Mouse (Mus musculus): Measurements from ENCODE around the gene Cd209f. TPM values are rescaled to one million over a fixed set of nuclear protein-coding genes. Genes with fewer than 3 reads are reported as not detected.
"Not testable (repeated sequence)": the region's sequence is repeated elsewhere in the genome, so short reads cannot be mapped to it uniquely, and the experiment has no call there.

Gene Cd209f
- polyA plus RNA-seq (2015; fragmentation: Nextera tagmentation; extraction: Ambion mirVana), result 0.12 TPM in 1 of 2 replicates, not detected in the other

GRCm38 (mm10) chr8:4105735-4106134, at the start of gene Cd209f:
Gene Cd209f, minus strand, starts transcription at chr8:4105835.
- not testable (repeated sequence) for H3K4me3 ChIP-seq (ENCODE audit: low read length); ATAC-seq (replicated peaks; ENCODE audit: extremely low read depth, insufficient read depth, low FRiP score); H3K9me3 ChIP-seq (replicated peaks; ENCODE audit: control insufficient read depth, low read length); H3K27me3 ChIP-seq (ENCODE audit: control insufficient read depth, insufficient read depth, low read length); H3K9ac ChIP-seq (ENCODE audit: low read length); H3K4me1 ChIP-seq (ENCODE audit: control insufficient read depth, insufficient read depth, low read length); H3K27ac ChIP-seq (ENCODE audit: low read length); H3K4me2 ChIP-seq (ENCODE audit: low read depth, low read length); H3K36me3 ChIP-seq (ENCODE audit: control insufficient read depth, insufficient read depth)
- 80% methylated on average over 1 of the region's 2 CpGs for WGBS

DNA sequence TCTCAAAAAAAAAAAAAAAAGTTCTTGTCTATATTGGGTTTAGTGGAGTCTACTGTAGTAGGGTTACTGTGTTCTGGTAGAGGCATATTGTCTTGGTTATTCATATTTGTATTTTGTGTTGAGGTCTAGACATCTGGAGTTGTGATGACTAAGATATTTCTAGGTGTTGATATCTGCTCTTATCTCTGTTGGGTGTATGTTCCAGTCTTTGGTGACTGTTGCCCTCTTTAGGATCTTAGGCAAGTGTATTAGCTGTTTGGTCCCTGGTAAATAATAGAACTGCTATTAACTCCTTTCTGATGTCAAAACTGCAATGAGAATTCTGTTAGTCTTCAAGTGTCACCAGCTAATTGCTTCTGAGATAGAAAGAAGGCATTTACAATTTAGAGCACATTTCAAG, 49.2 kb upstream of the Cd209f start:
- Histone ChIP-seq H3K27me3 (ENCODE audit: control insufficient read depth, insufficient read depth, low read length) (no peaks in the 10 kb centered on the region), H3K4me2 (ENCODE audit: low read depth, low read length) (no peak overlapping the region), H3K27ac (ENCODE audit: low read length) (no peak overlapping the region), H3K9me3 (replicated peaks; ENCODE audit: control insufficient read depth, low read length) (no peaks in the 10 kb centered on the region; the same call in 1 of the 2 replicates), H3K36me3 (ENCODE audit: control insufficient read depth, insufficient read depth) (no peaks in the 10 kb centered on the region), H3K4me1 (ENCODE audit: control insufficient read depth, insufficient read depth, low read length) (no peaks in the 10 kb centered on the region), H3K9ac (ENCODE audit: low read length) (no peak overlapping the region), H3K4me3 (ENCODE audit: low read length) (no peak overlapping the region)
- no peak for ATAC-seq (replicated peaks; ENCODE audit: extremely low read depth, insufficient read depth, low FRiP score)

DNA sequence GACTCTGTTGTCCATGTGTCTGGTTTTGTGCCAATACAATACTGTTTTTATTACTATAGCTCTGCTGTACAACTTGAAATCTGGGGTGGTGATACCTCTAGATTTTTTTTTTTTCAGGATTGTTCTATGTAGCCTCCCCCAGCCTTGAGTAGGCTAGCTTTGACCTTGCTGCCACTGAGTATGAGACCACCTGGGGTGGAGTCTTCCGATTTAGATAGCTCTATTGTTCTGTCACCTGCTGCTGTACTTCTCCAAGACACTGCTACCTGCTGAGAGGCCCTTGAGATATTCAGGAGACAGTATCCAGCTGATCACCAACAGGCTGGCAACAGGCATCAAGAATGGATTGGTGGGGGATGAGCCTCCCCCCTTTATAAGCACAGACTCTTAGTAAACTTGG, 41.6 kb upstream of the Cd209f start:
- no peak overlapping the region for H3K27ac ChIP-seq (ENCODE audit: low read length)
- H3K4me1 ChIP-seq (ENCODE audit: control insufficient read depth, insufficient read depth, low read length), result no peaks in the 10 kb centered on the region
- H3K36me3 ChIP-seq (ENCODE audit: control insufficient read depth, insufficient read depth), result no peaks in the 10 kb centered on the region
- no peak overlapping the region for H3K4me2 ChIP-seq (ENCODE audit: low read depth, low read length)
- H3K9ac ChIP-seq (ENCODE audit: low read length), result no peak overlapping the region
- H3K9me3 ChIP-seq (replicated peaks; ENCODE audit: control insufficient read depth, low read length), result peaks cover 2% of the 10 kb centered on the region; the same call in 1 of the 2 replicates
- ATAC-seq (replicated peaks; ENCODE audit: extremely low read depth, insufficient read depth, low FRiP score), result no peak
- WGBS, result 21% methylated on average over 1 of the region's 1 CpGs
- no peaks in the 10 kb centered on the region for H3K27me3 ChIP-seq (ENCODE audit: control insufficient read depth, insufficient read depth, low read length)
- H3K4me3 ChIP-seq (ENCODE audit: low read length), result no peak overlapping the region

DNA sequence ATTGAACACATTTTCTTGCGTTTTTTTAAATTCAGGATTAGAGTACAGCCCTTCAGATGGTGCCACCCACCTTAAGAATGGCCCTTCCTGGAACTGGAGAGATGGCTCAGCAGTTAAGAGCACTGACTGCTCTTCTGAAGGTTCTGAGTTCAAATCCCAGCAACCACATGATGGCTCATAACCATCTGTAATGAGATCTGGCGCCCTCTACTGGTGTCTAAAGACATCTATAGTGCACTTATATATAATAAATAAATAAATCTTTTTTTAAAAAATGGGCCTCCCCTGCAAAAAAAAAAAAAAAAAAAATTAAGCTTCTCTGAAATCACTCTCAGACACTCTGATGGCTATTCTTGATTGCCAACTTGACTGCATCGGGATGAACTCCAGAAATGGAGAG, 36.1 kb upstream of the Cd209f start:
- no peak overlapping the region for H3K4me2 ChIP-seq (ENCODE audit: low read depth, low read length)
- ATAC-seq (replicated peaks; ENCODE audit: extremely low read depth, insufficient read depth, low FRiP score), result no peak
- H3K36me3 ChIP-seq (ENCODE audit: control insufficient read depth, insufficient read depth), result no peaks in the 10 kb centered on the region
- 0 out of 2 replicates have a peak, but pooled peaks cover 2% of the 10 kb centered on the region for H3K27me3 ChIP-seq (ENCODE audit: control insufficient read depth, insufficient read depth, low read length)
- no peak overlapping the region for H3K9ac ChIP-seq (ENCODE audit: low read length)
- no peak overlapping the region for H3K4me3 ChIP-seq (ENCODE audit: low read length)
- 52% methylated on average over 3 of the region's 3 CpGs for WGBS
- H3K9me3 ChIP-seq (replicated peaks; ENCODE audit: control insufficient read depth, low read length), result no peaks in the 10 kb centered on the region
- no peak overlapping the region for H3K27ac ChIP-seq (ENCODE audit: low read length)
- no peaks in the 10 kb centered on the region; the same call in 1 of the 2 replicates for H3K4me1 ChIP-seq (ENCODE audit: control insufficient read depth, insufficient read depth, low read length)

- no peak overlapping the region for H3K4me3 ChIP-seq (ENCODE audit: low read length)
- H3K9me3 ChIP-seq (replicated peaks; ENCODE audit: control insufficient read depth, low read length), result no peaks in the 10 kb centered on the region
- ATAC-seq (replicated peaks; ENCODE audit: extremely low read depth, insufficient read depth, low FRiP score), result no peak
- no peaks in the 10 kb centered on the region for H3K36me3 ChIP-seq (ENCODE audit: control insufficient read depth, insufficient read depth)
- H3K9ac ChIP-seq (ENCODE audit: low read length), result no peak overlapping the region
- no peak overlapping the region for H3K4me2 ChIP-seq (ENCODE audit: low read depth, low read length)
- 8% methylated on average over 12 of the region's 12 CpGs for WGBS
- 0 out of 2 replicates have a peak, but pooled peaks cover 2% of the 10 kb centered on the region for H3K27me3 ChIP-seq (ENCODE audit: control insufficient read depth, insufficient read depth, low read length)
- H3K4me1 ChIP-seq (ENCODE audit: control insufficient read depth, insufficient read depth, low read length), result no peaks in the 10 kb centered on the region; the same call in 1 of the 2 replicates
- no peak overlapping the region for H3K27ac ChIP-seq (ENCODE audit: low read length)
Observed at GRCm38 (mm10) chr8:4139660-4140646, 34.3 kb upstream of the Cd209f start.

GRCm38 (mm10) chr8:4133798-4134197, 28.2 kb upstream of the Cd209f start, which contains the start of gene Cd209g:
Gene Cd209g, plus strand, starts transcription at chr8:4134098.
- Histone ChIP-seq H3K4me2 (ENCODE audit: low read depth, low read length) (no peak within 1 kb of the TSS), H3K27me3 (ENCODE audit: control insufficient read depth, insufficient read depth, low read length) (0 out of 2 replicates have a peak, but pooled peaks cover 2% of the 10 kb centered on the region), H3K4me3 (ENCODE audit: low read length) (no peak within 1 kb of the TSS), H3K4me1 (ENCODE audit: control insufficient read depth, insufficient read depth, low read length) (no peaks in the 10 kb centered on the region), H3K36me3 (ENCODE audit: control insufficient read depth, insufficient read depth) (no peaks in the 10 kb centered on the region), H3K9me3 (replicated peaks; ENCODE audit: control insufficient read depth, low read length) (no peaks in the 10 kb centered on the region), H3K27ac (ENCODE audit: low read length) (no peak within 1 kb of the TSS), H3K9ac (ENCODE audit: low read length) (no peak within 1 kb of the TSS)
- 89% methylated on average over 10 of the region's 10 CpGs for WGBS
- no peak for ATAC-seq (replicated peaks; ENCODE audit: extremely low read depth, insufficient read depth, low FRiP score)

DNA sequence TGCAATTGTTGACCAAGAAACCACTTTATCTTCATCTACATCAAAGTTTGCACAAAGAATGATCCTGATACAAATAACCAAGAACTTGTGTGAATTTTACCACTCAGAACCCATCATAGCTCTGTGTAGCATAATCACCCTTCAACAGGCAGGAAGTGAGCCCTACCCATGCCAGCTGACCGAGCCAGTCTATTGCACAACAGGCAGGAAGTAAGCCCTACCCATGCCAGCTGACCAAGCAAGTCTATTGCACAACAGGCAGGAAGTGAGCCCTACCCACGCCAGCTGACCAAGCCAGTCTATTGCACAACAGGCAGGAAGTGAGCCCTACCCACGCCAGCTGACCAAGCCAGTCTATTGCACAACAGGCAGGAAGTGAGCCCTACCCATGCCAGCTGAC, 17.1 kb downstream of the Cd209f start:
- not testable (repeated sequence) for H3K27me3 ChIP-seq (ENCODE audit: control insufficient read depth, insufficient read depth, low read length); H3K9ac ChIP-seq (ENCODE audit: low read length); H3K9me3 ChIP-seq (replicated peaks; ENCODE audit: control insufficient read depth, low read length); H3K4me1 ChIP-seq (ENCODE audit: control insufficient read depth, insufficient read depth, low read length); H3K4me2 ChIP-seq (ENCODE audit: low read depth, low read length); H3K27ac ChIP-seq (ENCODE audit: low read length); ATAC-seq (replicated peaks; ENCODE audit: extremely low read depth, insufficient read depth, low FRiP score); H3K4me3 ChIP-seq (ENCODE audit: low read length); H3K36me3 ChIP-seq (ENCODE audit: control insufficient read depth, insufficient read depth)
- 76% methylated on average over 3 of the region's 3 CpGs for WGBS

GRCm38 (mm10) chr8:4087180-4087722, 18.4 kb downstream of the Cd209f start:
- H3K27me3 ChIP-seq (ENCODE audit: control insufficient read depth, insufficient read depth, low read length); H3K27ac ChIP-seq (ENCODE audit: low read length); H3K4me2 ChIP-seq (ENCODE audit: low read depth, low read length); H3K36me3 ChIP-seq (ENCODE audit: control insufficient read depth, insufficient read depth); ATAC-seq (replicated peaks; ENCODE audit: extremely low read depth, insufficient read depth, low FRiP score); H3K9me3 ChIP-seq (replicated peaks; ENCODE audit: control insufficient read depth, low read length); H3K9ac ChIP-seq (ENCODE audit: low read length); H3K4me3 ChIP-seq (ENCODE audit: low read length); H3K4me1 ChIP-seq (ENCODE audit: control insufficient read depth, insufficient read depth, low read length): not testable (repeated sequence)
- WGBS, result 36% methylated on average over 33 of the region's 33 CpGs
